Mouse (Mus musculus) MEL (cell line): Measurements from ENCODE around the gene Nwd2. TPM values are rescaled to one million over a fixed set of nuclear protein-coding genes. Genes with fewer than 3 reads are reported as not detected.

Source experiments
- DNase-seq: peaks from one replicate; pipeline ENCODE4 v3.0.0; 2011; ENCODE audit warnings: low read depth, low spot score
- H3K27ac ChIP-seq: 2 replicates; pipeline ENCODE4 v1.5.1; 2012; ENCODE audit warnings: low read depth, mild to moderate bottlenecking, control low read depth, low read length, moderate library complexity; ENCODE audit not compliant: control insufficient read depth
- H3K27me3 ChIP-seq, 2 experiments: fragments of 150-350 bp in 1 of 2; sonication (generic) in 1 of 2; 2 replicates each; pipeline ENCODE4 v1.6.1; 2012; ENCODE audit warnings: low read length in 2 of 2, mild to moderate bottlenecking in 2 of 2, improper control_type of control experiment in 1 of 2, moderate library complexity in 1 of 2; ENCODE audit not compliant: insufficient read depth in 2 of 2, control insufficient read depth in 1 of 2
- H3K36me3 ChIP-seq, 2 experiments: 2 replicates each; pipeline ENCODE4 v1.6.1; 2012 to 2014; ENCODE audit warnings: low read length in 2 of 2, improper control_type of control experiment in 1 of 2, inconsistent platforms in 1 of 2, mild to moderate bottlenecking in 1 of 2; ENCODE audit not compliant: insufficient read depth in 2 of 2, control insufficient read depth in 1 of 2
- H3K4me1 ChIP-seq, 2 experiments: fragments of 150-350 bp in 1 of 2; sonication (generic) in 1 of 2; 2 replicates each; pipeline ENCODE4 v1.6.1; 2012; ENCODE audit warnings: low read length in 2 of 2, improper control_type of control experiment in 1 of 2, mild to moderate bottlenecking in 1 of 2; ENCODE audit not compliant: insufficient read depth in 2 of 2, control insufficient read depth in 1 of 2
- H3K4me3 ChIP-seq, 2 experiments: fragments of 150-350 bp in 1 of 2; sonication (generic) in 1 of 2; 2 replicates each; pipeline ENCODE4 v1.5.1; 2012; ENCODE audit warnings: low read depth in 2 of 2, low read length in 2 of 2, mild to moderate bottlenecking in 2 of 2, moderate library complexity in 2 of 2, control low read depth in 1 of 2, improper control_type of control experiment in 1 of 2; ENCODE audit not compliant: control insufficient read depth in 1 of 2, insufficient read depth in 1 of 2
- H3K79me2 ChIP-seq: 2 replicates; pipeline ENCODE4 v1.6.1; 2012; ENCODE audit warnings: mild to moderate bottlenecking, low read length, moderate library complexity; ENCODE audit not compliant: control insufficient read depth, poor library complexity, insufficient read depth
- H3K9ac ChIP-seq: 2 replicates; pipeline ENCODE4 v1.6.1; 2012; ENCODE audit warnings: low read depth, mild to moderate bottlenecking, control low read depth, low read length, moderate library complexity; ENCODE audit not compliant: control insufficient read depth, poor library complexity, severe bottlenecking
- H3K9me3 ChIP-seq: fragments of 150-350 bp; sonication (generic); replicated peaks from 2 replicates; pipeline ENCODE4 v1.6.1; 2012; ENCODE audit warnings: mild to moderate bottlenecking, low read length, improper control_type of control experiment, moderate library complexity; ENCODE audit not compliant: insufficient read depth
- BHLHE40 ChIP-seq: IDR thresholded peaks from 2 replicates; pipeline ENCODE4 v1.6.1; 2012; ENCODE audit warnings: low read depth, mild to moderate bottlenecking, inconsistent platforms, low read length, improper control_type of control experiment, borderline replicate concordance
- CHD2 ChIP-seq: IDR thresholded peaks from 2 replicates; pipeline ENCODE4 v1.6.1; 2011; ENCODE audit warnings: low read length, improper control_type of control experiment
- CTCF ChIP-seq, 3 experiments: IDR thresholded peaks in 2 of 3; conservative IDR thresholded peaks in 1 of 3; 2 replicates each; pipeline ENCODE4 v1.5.1; 2011 to 2012; ENCODE audit warnings: low read length in 3 of 3, low read depth in 2 of 3, mild to moderate bottlenecking in 2 of 3, improper control_type of control experiment in 1 of 3, inconsistent platforms in 1 of 3, mixed read lengths in 1 of 3, moderate library complexity in 1 of 3; ENCODE audit not compliant: control insufficient read depth in 1 of 3, insufficient read depth in 1 of 3, poor library complexity in 1 of 3, severe bottlenecking in 1 of 3
- ELF1 ChIP-seq: IDR thresholded peaks from 2 replicates; pipeline ENCODE4 v1.6.1; 2014; ENCODE audit warnings: low read depth, mild to moderate bottlenecking, inconsistent platforms, low read length, improper control_type of control experiment, moderate library complexity
- EP300 ChIP-seq, 2 experiments: IDR thresholded peaks; 2 replicates each; pipeline ENCODE4 v1.6.1; 2011; ENCODE audit warnings: improper control_type of control experiment in 2 of 2, low read length in 2 of 2, low read depth in 1 of 2, mild to moderate bottlenecking in 1 of 2
- ETS1 ChIP-seq: IDR thresholded peaks from 2 replicates; pipeline ENCODE4 v1.6.1; 2012; ENCODE audit warnings: low read depth, mild to moderate bottlenecking, inconsistent platforms, low read length, improper control_type of control experiment, moderate library complexity
- GABPA ChIP-seq: IDR thresholded peaks from 2 replicates; pipeline ENCODE4 v1.6.1; 2012; ENCODE audit warnings: low read depth, mild to moderate bottlenecking, inconsistent platforms, low read length, improper control_type of control experiment, moderate library complexity
- GATA1 ChIP-seq: IDR thresholded peaks from 2 replicates; pipeline ENCODE4 v1.6.1; 2011; ENCODE audit warnings: low read depth, low read length, improper control_type of control experiment
- HCFC1 ChIP-seq: IDR thresholded peaks from 2 replicates; pipeline ENCODE4 v1.6.1; 2012; ENCODE audit warnings: low read depth, mild to moderate bottlenecking, inconsistent platforms, low read length, improper control_type of control experiment, moderate library complexity
- JUND ChIP-seq: IDR thresholded peaks from 2 replicates; pipeline ENCODE4 v1.6.1; 2011; ENCODE audit warnings: low read depth, mild to moderate bottlenecking, improper control_type of control experiment, low read length
- KAT2A ChIP-seq: conservative IDR thresholded peaks from 2 replicates; pipeline ENCODE4 v1.6.1; 2012; ENCODE audit warnings: low read depth, low read length, improper control_type of control experiment, inconsistent platforms
- MAFK ChIP-seq: IDR thresholded peaks from 2 replicates; pipeline ENCODE4 v1.6.1; 2011; ENCODE audit warnings: low read depth, mild to moderate bottlenecking, low read length, improper control_type of control experiment, borderline replicate concordance
- MAZ ChIP-seq: IDR thresholded peaks from 2 replicates; pipeline ENCODE4 v1.6.1; 2012; ENCODE audit warnings: low read depth, mild to moderate bottlenecking, inconsistent platforms, low read length, improper control_type of control experiment
- MEF2A ChIP-seq: IDR thresholded peaks from 2 replicates; pipeline ENCODE4 v1.6.1; 2014; ENCODE audit warnings: low read depth, mild to moderate bottlenecking, inconsistent platforms, low read length, improper control_type of control experiment; ENCODE audit not compliant: poor library complexity, insufficient replicate concordance, severe bottlenecking; ENCODE audit errors: extremely low read depth
- MXI1 ChIP-seq: IDR thresholded peaks from 2 replicates; pipeline ENCODE4 v1.6.1; 2011; ENCODE audit warnings: mild to moderate bottlenecking, low read depth, low read length, improper control_type of control experiment
- MYC ChIP-seq: IDR thresholded peaks from 2 replicates; pipeline ENCODE4 v1.6.1; 2011; ENCODE audit warnings: low read depth, mild to moderate bottlenecking, low read length, improper control_type of control experiment, moderate library complexity
- NRF1 ChIP-seq: IDR thresholded peaks from 2 replicates; pipeline ENCODE4 v1.6.1; 2014; ENCODE audit warnings: low read depth, mild to moderate bottlenecking, inconsistent platforms, low read length, improper control_type of control experiment, moderate library complexity; ENCODE audit not compliant: poor library complexity, insufficient read depth, severe bottlenecking
- RAD21 ChIP-seq: IDR thresholded peaks from 2 replicates; pipeline ENCODE4 v1.6.1; 2011; ENCODE audit warnings: mild to moderate bottlenecking, low read depth, low read length, improper control_type of control experiment
- RCOR1 ChIP-seq: IDR thresholded peaks from 2 replicates; pipeline ENCODE4 v1.6.1; 2012; ENCODE audit warnings: low read depth, mild to moderate bottlenecking, inconsistent platforms, low read length, improper control_type of control experiment
- SIN3A ChIP-seq: IDR thresholded peaks from 2 replicates; pipeline ENCODE4 v1.6.1; 2012; ENCODE audit warnings: low read length, improper control_type of control experiment, inconsistent platforms
- SMC3 ChIP-seq: IDR thresholded peaks from 2 replicates; pipeline ENCODE4 v1.6.1; 2011; ENCODE audit warnings: low read depth, low read length, improper control_type of control experiment
- TBP ChIP-seq: IDR thresholded peaks from 2 replicates; pipeline ENCODE4 v1.8.0; 2011; ENCODE audit warnings: low read depth, low read length, improper control_type of control experiment
- UBTF ChIP-seq: IDR thresholded peaks from 2 replicates; pipeline ENCODE4 v1.6.1; 2012; ENCODE audit warnings: low read depth, mild to moderate bottlenecking, inconsistent platforms, low read length, improper control_type of control experiment, moderate library complexity, borderline replicate concordance; ENCODE audit not compliant: insufficient read depth
- USF1 ChIP-seq: IDR thresholded peaks from 2 replicates; pipeline ENCODE4 v1.6.1; 2014; ENCODE audit warnings: low read depth, mild to moderate bottlenecking, inconsistent platforms, low read length, improper control_type of control experiment, moderate library complexity
- USF2 ChIP-seq, 2 experiments: IDR thresholded peaks; 2 replicates each; pipeline ENCODE4 v1.6.1; 2011 to 2012; ENCODE audit warnings: improper control_type of control experiment in 2 of 2, low read length in 2 of 2, borderline replicate concordance in 1 of 2, inconsistent platforms in 1 of 2, low read depth in 1 of 2, mild to moderate bottlenecking in 1 of 2; ENCODE audit not compliant: insufficient read depth in 1 of 2
- ZKSCAN1 ChIP-seq: IDR thresholded peaks from 2 replicates; pipeline ENCODE4 v1.6.1; 2012; ENCODE audit warnings: low read depth, mild to moderate bottlenecking, inconsistent platforms, low read length, improper control_type of control experiment, moderate library complexity
- ZMIZ1 ChIP-seq: IDR thresholded peaks from 2 replicates; pipeline ENCODE4 v1.6.1; 2012; ENCODE audit warnings: low read depth, mild to moderate bottlenecking, inconsistent platforms, low read length, improper control_type of control experiment, moderate library complexity
- polyA plus RNA-seq, 2 experiments: library from polyadenylated mRNA; stranded (reverse) in 1 of 2; unstranded in 1 of 2; fragments of >175 nt in 1 of 2; fragments of >200 nt in 1 of 2; gene quantifications; 2 replicates each; pipeline versions ENCODE4 v1.2.1 to v1.2.4; 2012; ENCODE audit warnings: low replicate concordance in 2 of 2, low read depth in 1 of 2; ENCODE audit not compliant: insufficient read length in 2 of 2, insufficient read depth in 1 of 2, missing spikeins in 1 of 2
- total RNA-seq: library from RNA; depleted of rRNA; stranded (reverse); fragments of 300-350 nt; gene quantifications from 2 replicates; pipeline ENCODE4 v1.2.3, GENCODE M21; 2012

Gene Nwd2
- total and polyA plus RNA-seq, 3 experiments = not detected

- Histone ChIP-seq H3K27me3 (no peaks in the 10 kb centered on the region), H3K27ac (no peak overlapping the region), H3K9me3 (no peaks in the 10 kb centered on the region), H3K79me2 (no peaks in the 10 kb centered on the region), H3K4me3 (no peak overlapping the region), H3K9ac (no peak overlapping the region), H3K4me1 (no peaks in the 10 kb centered on the region), H3K36me3 (no peaks in the 10 kb centered on the region)
- TF ChIP-seq MXI1 (no peak), MEF2A (no peak), SMC3 (no peak), MYC (no peak), RAD21 (no peak), KAT2A (no peak), MAZ (no peak), HCFC1 (no peak), CTCF (IDR thresholded peaks at IDR 0.05 in 2 of 3, conservative IDR thresholded peaks at IDR 0.05 in 1 of 3; ENCODE audit: control insufficient read depth in 1 of 3, insufficient read depth in 1 of 3, low read depth in 2 of 3, low read length in 3 of 3, poor library complexity in 1 of 3, severe bottlenecking in 1 of 3) (no peak), RCOR1 (no peak), ETS1 (no peak), GATA1 (no peak), USF2 (IDR thresholded peaks at IDR 0.05; ENCODE audit: borderline replicate concordance in 1 of 2, insufficient read depth in 1 of 2, low read depth in 1 of 2, low read length in 2 of 2) (no peak), ELF1 (no peak), MAFK (no peak), SIN3A (no peak), GABPA (no peak), USF1 (no peak)
- no peak for DNase-seq
These were observed 119.3 kb downstream of the Nwd2 start for GRCm38 (mm10) chr5:63768220-63768619.

DNA sequence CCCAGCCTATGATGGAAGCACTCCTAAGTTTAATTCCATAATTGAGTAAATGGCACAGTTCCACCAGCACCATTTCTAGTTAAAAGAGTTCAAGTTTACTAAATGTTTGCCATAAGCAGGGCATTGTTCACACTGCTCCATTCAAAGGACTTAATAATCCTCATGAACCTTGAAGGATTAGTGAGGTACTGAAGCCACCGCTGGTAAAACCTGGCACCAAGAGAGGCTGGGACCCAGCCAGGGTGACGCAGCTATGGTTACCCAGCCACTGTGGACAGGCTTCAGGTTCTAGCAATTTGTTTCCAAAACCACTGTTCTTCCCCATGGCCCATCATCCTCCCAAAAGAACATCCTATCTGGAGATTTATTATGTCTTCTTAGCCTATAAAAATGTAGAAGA is 124.1 kb downstream of the Nwd2 start:
- H3K9me3 ChIP-seq = no peaks in the 10 kb centered on the region
- H3K9ac ChIP-seq = no peak overlapping the region
- no peaks in the 10 kb centered on the region for H3K27me3 ChIP-seq
- no peaks in the 10 kb centered on the region for H3K79me2 ChIP-seq
- no peak overlapping the region for H3K27ac ChIP-seq
- TF ChIP-seq USF1 (no peak), ZMIZ1 (no peak), KAT2A (no peak), MAZ (no peak), RAD21 (no peak), UBTF (no peak), MXI1 (no peak), NRF1 (no peak), EP300 (IDR thresholded peaks at IDR 0.05; ENCODE audit: low read depth in 1 of 2, low read length in 2 of 2) (no peak), BHLHE40 (no peak), JUND (no peak), MAFK (no peak), ZKSCAN1 (no peak), CHD2 (no peak), RCOR1 (no peak), TBP (no peak), USF2 (IDR thresholded peaks at IDR 0.05; ENCODE audit: borderline replicate concordance in 1 of 2, insufficient read depth in 1 of 2, low read depth in 1 of 2, low read length in 2 of 2) (no peak)
- DNase-seq = no peak
- no peaks in the 10 kb centered on the region for H3K4me1 ChIP-seq
- no peaks in the 10 kb centered on the region for H3K36me3 ChIP-seq
- no peak overlapping the region for H3K4me3 ChIP-seq
